Mouse (Mus musculus) neural tube, embryonic 13.5 days (tissue): ENCODE measurements around the gene Maz. TPM values are rescaled to one million over a fixed set of nuclear protein-coding genes. Genes with fewer than 3 reads are reported as not detected.

Experiments used
- ATAC-seq: fragments of 200-750 bp; cut with Nextera tagmentation; 2 replicates; pipeline ENCODE4 v1.8.0; 2017; ENCODE audit warnings: low read depth, mild to moderate bottlenecking, moderate TSS enrichment, moderate library complexity
- H3K27ac ChIP-seq: fragments of 300-500 bp; sonication (generic); replicated peaks from 2 replicates; pipeline ENCODE4 v1.5.1; 2015; ENCODE audit warnings: moderate library complexity, mild to moderate bottlenecking, inconsistent platforms
- H3K27me3 ChIP-seq: fragments of 300-500 bp; sonication (generic); 2 replicates; pipeline ENCODE4 v1.6.1; 2015; ENCODE audit warnings: mild to moderate bottlenecking, inconsistent platforms
- H3K36me3 ChIP-seq: fragments of 300-500 bp; sonication (generic); 2 replicates; pipeline ENCODE4 v1.6.1; 2015; ENCODE audit warnings: mild to moderate bottlenecking, inconsistent platforms
- H3K4me1 ChIP-seq: fragments of 300-500 bp; sonication (generic); replicated peaks from 2 replicates; pipeline ENCODE4 v1.6.1; 2015; ENCODE audit warnings: inconsistent platforms
- H3K4me2 ChIP-seq: fragments of 300-500 bp; sonication (generic); 2 replicates; pipeline ENCODE4 v1.6.1; 2015; ENCODE audit warnings: inconsistent platforms, mild to moderate bottlenecking, moderate library complexity
- H3K4me3 ChIP-seq: fragments of 300-500 bp; sonication (generic); 2 replicates; pipeline ENCODE4 v1.5.1; 2015; ENCODE audit warnings: mild to moderate bottlenecking, inconsistent platforms
- H3K9ac ChIP-seq: fragments of 300-500 bp; sonication (generic); 2 replicates; pipeline ENCODE4 v1.6.1; 2015; ENCODE audit warnings: moderate library complexity, mild to moderate bottlenecking, inconsistent platforms
- H3K9me3 ChIP-seq: fragments of 300-500 bp; sonication (generic); 2 replicates; pipeline ENCODE4 v1.6.1; 2016; ENCODE audit warnings: inconsistent platforms
- WGBS: fragments of 180-500 bp; shearing (Covaris S2); methylation state at CpG from one replicate; pipeline ENCODE4 v1.1.7; 2015; 5-methylcytosine and 5-hydroxymethylcytosine counted together
- polyA plus RNA-seq: library from polyadenylated mRNA; unstranded; fragments of >200 nt; fragmentation: Nextera tagmentation; extraction: Ambion mirVana; gene quantifications from 2 replicates; pipeline ENCODE4 v1.2.1, GENCODE M21; 2015

Gene Maz
- polyA plus RNA-seq, 1 experiment from 2014 or later = 71.7 TPM

GRCm38 (mm10) chr7:127019306-127019960, 7.4 kb downstream of the Maz start:
- no peak overlapping the region for H3K27ac ChIP-seq
- H3K4me3 ChIP-seq = peak overlapping the region; percentile 54
- H3K9me3 ChIP-seq = no peaks in the 10 kb centered on the region
- H3K4me1 ChIP-seq = peaks cover 90% of the 10 kb centered on the region
- peak overlapping the region; percentile 71 for H3K4me2 ChIP-seq
- no peaks in the 10 kb centered on the region for H3K27me3 ChIP-seq
- WGBS = 81% methylated on average over 14 of the region's 14 CpGs
- no peak for ATAC-seq
- H3K36me3 ChIP-seq = peaks cover 40% of the 10 kb centered on the region
- H3K9ac ChIP-seq = peak overlapping the region; percentile 82

- no peak overlapping the region for H3K4me3 ChIP-seq
- H3K27ac ChIP-seq = no peak overlapping the region
- H3K4me2 ChIP-seq = peak overlapping the region; percentile 71
- H3K36me3 ChIP-seq = peaks cover 40% of the 10 kb centered on the region
- H3K27me3 ChIP-seq = no peaks in the 10 kb centered on the region
- H3K9ac ChIP-seq = peak overlapping the region; percentile 82
- H3K4me1 ChIP-seq = peaks cover 89% of the 10 kb centered on the region
- ATAC-seq = no peak
- 89% methylated on average over 15 of the region's 15 CpGs for WGBS
- no peaks in the 10 kb centered on the region for H3K9me3 ChIP-seq
Measured at GRCm38 (mm10) chr7:127018416-127019305, 8.2 kb downstream of the Maz start.

- Histone ChIP-seq H3K27ac (peak overlapping the region; percentile 97), H3K4me1 (peaks cover 86% of the 10 kb centered on the region), H3K9ac (peak overlapping the region; percentile 82), H3K9me3 (no peaks in the 10 kb centered on the region), H3K36me3 (peaks cover 40% of the 10 kb centered on the region), H3K4me3 (no peak overlapping the region), H3K27me3 (no peaks in the 10 kb centered on the region), H3K4me2 (peak overlapping the region; percentile 26; the same call in 1 of the 2 replicates)
- ATAC-seq = no peak
- 67% methylated on average over 6 of the region's 6 CpGs for WGBS
Measured at GRCm38 (mm10) chr7:127017950-127018345, 8.9 kb downstream of the Maz start.

- peak within 1 kb of the TSS; percentile 96 for H3K9ac ChIP-seq
- ATAC-seq = peak; percentile 77
- H3K9me3 ChIP-seq = no peaks in the 10 kb centered on the region
- H3K27me3 ChIP-seq = no peaks in the 10 kb centered on the region
- peak within 1 kb of the TSS; percentile 92 for H3K4me2 ChIP-seq
- peak within 1 kb of the TSS; percentile 97 for H3K27ac ChIP-seq
- WGBS = 4% methylated on average over 39 of the region's 39 CpGs
- peaks cover 79% of the 10 kb centered on the region for H3K4me1 ChIP-seq
- peak within 1 kb of the TSS; percentile 79 for H3K4me3 ChIP-seq
- H3K36me3 ChIP-seq = peaks cover 40% of the 10 kb centered on the region
Measured at GRCm38 (mm10) chr7:127016971-127017949, 9.6 kb downstream of the Maz start, which contains the start of gene Pagr1a. Gene Pagr1a (minus strand): TSS chr7:127017352.

- peak overlapping the region; percentile 97 for H3K27ac ChIP-seq
- WGBS = 0% methylated on average over 22 of the region's 22 CpGs
Measured at GRCm38 (mm10) chr7:127016486-127016938, 10.3 kb downstream of the Maz start.

GRCm38 (mm10) chr7:127016481-127016485, 10.6 kb downstream of the Maz start, which contains the start of gene Pagr1b:
Gene Pagr1b (minus strand): TSS chr7:127016484.
- peak within 1 kb of the TSS; percentile 97 for H3K27ac ChIP-seq
- H3K4me2 ChIP-seq = peak within 1 kb of the TSS; percentile 92
- peak within 1 kb of the TSS; percentile 79 for H3K4me3 ChIP-seq
- H3K27me3 ChIP-seq = no peaks in the 10 kb centered on the region
- no peak for ATAC-seq
- H3K4me1 ChIP-seq = peaks cover 69% of the 10 kb centered on the region
- peaks cover 35% of the 10 kb centered on the region for H3K36me3 ChIP-seq
- H3K9me3 ChIP-seq = no peaks in the 10 kb centered on the region
- peak within 1 kb of the TSS; percentile 96 for H3K9ac ChIP-seq

More at GRCm38 (mm10) chr7:127016486-127016938, 10.3 kb downstream of the Maz start:
- ATAC-seq = peak; percentile 48
- peak overlapping the region; percentile 92 for H3K4me2 ChIP-seq
- peaks cover 35% of the 10 kb centered on the region for H3K36me3 ChIP-seq
- H3K9ac ChIP-seq = peak overlapping the region; percentile 96
- no peaks in the 10 kb centered on the region for H3K27me3 ChIP-seq
- H3K4me1 ChIP-seq = peaks cover 72% of the 10 kb centered on the region
- peak overlapping the region; percentile 79 for H3K4me3 ChIP-seq
- H3K9me3 ChIP-seq = no peaks in the 10 kb centered on the region

- H3K4me1 ChIP-seq = peaks cover 67% of the 10 kb centered on the region
- 1% methylated on average over 10 of the region's 10 CpGs for WGBS
- peaks cover 35% of the 10 kb centered on the region for H3K36me3 ChIP-seq
- H3K9me3 ChIP-seq = no peaks in the 10 kb centered on the region
- peak overlapping the region; percentile 79 for H3K4me3 ChIP-seq
- peak; percentile 14; the same call in 1 of the 2 replicates for ATAC-seq
- peak overlapping the region; percentile 97 for H3K27ac ChIP-seq
- H3K27me3 ChIP-seq = no peaks in the 10 kb centered on the region
- H3K9ac ChIP-seq = peak overlapping the region; percentile 96
- peak overlapping the region; percentile 92 for H3K4me2 ChIP-seq
Measured at GRCm38 (mm10) chr7:127016081-127016480, 10.8 kb downstream of the Maz start.

GRCm38 (mm10) chr7:127014993-127015392, 11.8 kb downstream of the Maz start:
- Histone ChIP-seq H3K4me1 (peaks cover 57% of the 10 kb centered on the region), H3K27me3 (no peaks in the 10 kb centered on the region), H3K4me2 (peak overlapping the region; percentile 92), H3K9me3 (no peaks in the 10 kb centered on the region), H3K9ac (0 out of 2 replicates have a peak overlapping the region, but pooled peaks have one; percentile 12), H3K4me3 (peak overlapping the region; percentile 79), H3K36me3 (peaks cover 38% of the 10 kb centered on the region), H3K27ac (no peak overlapping the region)
- WGBS = 98% methylated on average over 12 of the region's 12 CpGs
- no peak for ATAC-seq

- 63% methylated on average over 11 of the region's 11 CpGs for WGBS
- Histone ChIP-seq H3K4me1 (peaks cover 50% of the 10 kb centered on the region), H3K9me3 (no peaks in the 10 kb centered on the region), H3K27me3 (no peaks in the 10 kb centered on the region), H3K9ac (peak within 1 kb of the TSS; percentile 52), H3K4me2 (peak within 1 kb of the TSS; percentile 92), H3K4me3 (peak within 1 kb of the TSS; percentile 79), H3K27ac (no peak within 1 kb of the TSS), H3K36me3 (peaks cover 38% of the 10 kb centered on the region)
- no peak for ATAC-seq
Measured at GRCm38 (mm10) chr7:127014320-127014719, 12.5 kb downstream of the Maz start, which contains the start of gene Mvp. Gene Mvp (minus strand): TSS chr7:127014621.

GRCm38 (mm10) chr7:127013385-127013784, 13.5 kb downstream of the Maz start:
- Histone ChIP-seq H3K27me3 (no peaks in the 10 kb centered on the region), H3K4me2 (no peak overlapping the region; the same call in 1 of the 2 replicates), H3K4me1 (peaks cover 50% of the 10 kb centered on the region), H3K9ac (no peak overlapping the region), H3K36me3 (peaks cover 38% of the 10 kb centered on the region), H3K27ac (no peak overlapping the region), H3K4me3 (no peak overlapping the region), H3K9me3 (no peaks in the 10 kb centered on the region)
- 95% methylated on average over 6 of the region's 6 CpGs for WGBS
- no peak for ATAC-seq

- no peaks in the 10 kb centered on the region for H3K9me3 ChIP-seq
- no peaks in the 10 kb centered on the region for H3K27me3 ChIP-seq
- H3K4me1 ChIP-seq = peaks cover 49% of the 10 kb centered on the region
- no peak overlapping the region for H3K4me2 ChIP-seq
- no peak overlapping the region for H3K27ac ChIP-seq
- ATAC-seq = no peak
- peaks cover 38% of the 10 kb centered on the region for H3K36me3 ChIP-seq
- H3K9ac ChIP-seq = no peak overlapping the region
- no peak overlapping the region for H3K4me3 ChIP-seq
- WGBS = 96% methylated on average over 10 of the region's 10 CpGs
Measured at GRCm38 (mm10) chr7:127012845-127013244, 14.0 kb downstream of the Maz start.
